Mouse (Mus musculus): ENCODE data around the gene Noct.

GRCm38 (mm10) chr3:51204897-51205296 is 19.4 kb upstream of the Noct start:
- TF ChIP-seq ZMIZ1 (IDR thresholded peaks at IDR 0.05; ENCODE audit: low read depth, low read length) (no peak), CHD1 (IDR thresholded peaks at IDR 0.05; ENCODE audit: low read depth, low read length) (no peak), CTCF (IDR thresholded peaks at IDR 0.05 in 2 of 3, conservative IDR thresholded peaks at IDR 0.05 in 1 of 3; ENCODE audit: control insufficient read depth in 1 of 3, insufficient read depth in 1 of 3, low read depth in 2 of 3, low read length in 3 of 3, poor library complexity in 1 of 3, severe bottlenecking in 1 of 3) (no peak), RAD21 (IDR thresholded peaks at IDR 0.05; ENCODE audit: low read depth, low read length) (no peak)
